Mouse (Mus musculus) ovary, postnatal 36 days (tissue): ENCODE data around the gene Med17.

Experiments used
- DNase-seq: peaks from one replicate; pipeline ENCODE4 v3.0.0; 2022; ENCODE audit warnings: low spot score, mixed read lengths

Gene Med17

GRCm38 (mm10) chr9:15237516-15238296 is 42.0 kb downstream of the Med17 start:
- DNase-seq, result no peak

- no peak for DNase-seq
Observed at GRCm38 (mm10) chr9:15235986-15236385, 43.7 kb downstream of the Med17 start.

GRCm38 (mm10) chr9:15233604-15234003 is 46.1 kb downstream of the Med17 start:
- DNase-seq, result no peak

- DNase-seq, result no peak
Observed at GRCm38 (mm10) chr9:15232445-15232844, 47.3 kb downstream of the Med17 start.

GRCm38 (mm10) chr9:15224912-15225311 is 54.8 kb downstream of the Med17 start:
- no peak for DNase-seq

- no peak for DNase-seq
Observed at GRCm38 (mm10) chr9:15213695-15214094, 66.0 kb downstream of the Med17 start.

- DNase-seq, result no peak
Observed at GRCm38 (mm10) chr9:15211876-15212275, 67.9 kb downstream of the Med17 start.
